Mouse (Mus musculus): Measurements from ENCODE around the gene Zdhhc14. TPM values are rescaled to one million over a fixed set of nuclear protein-coding genes. Genes with fewer than 3 reads are reported as not detected.
"Not testable (repeated sequence)": the region's sequence is repeated elsewhere in the genome, so short reads cannot be mapped to it uniquely, and the experiment has no call there.

The Zdhhc14 gene
- polyA plus RNA-seq, 1 experiment from 2014 or later = 5.0 TPM

DNA sequence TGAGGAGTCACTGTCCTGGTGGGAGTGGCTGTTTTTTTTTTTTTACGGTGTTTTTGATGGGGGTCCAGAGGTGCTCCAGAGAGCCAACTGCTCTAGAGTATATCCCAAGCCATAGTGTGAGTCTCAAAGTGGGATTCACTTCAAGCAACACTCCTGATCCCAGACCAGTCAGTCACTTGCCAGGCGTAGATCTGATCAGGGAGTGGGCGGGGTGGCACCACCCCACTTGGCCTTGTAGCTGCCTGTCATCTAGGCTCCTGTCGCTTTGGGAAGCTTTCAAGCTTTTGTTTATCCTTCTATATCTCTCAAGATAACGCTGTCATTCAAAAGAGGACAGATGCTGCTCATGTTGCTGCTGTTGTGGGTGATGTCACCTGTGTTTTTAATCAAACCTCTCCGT lies 130.4 kb downstream of the Zdhhc14 start:
- Histone ChIP-seq H3K36me3 (ENCODE audit: control insufficient read depth, insufficient read depth, low read length) (no peaks in the 10 kb centered on the region), H3K4me2 (ENCODE audit: low read length) (no peak overlapping the region), H3K27ac (ENCODE audit: low read depth, low read length) (no peak overlapping the region), H3K9ac (ENCODE audit: low read depth, low read length) (no peak overlapping the region), H3K4me3 (ENCODE audit: low read length) (no peak overlapping the region), H3K4me1 (ENCODE audit: control insufficient read depth, insufficient read depth, low read depth, low read length) (peaks cover 4% of the 10 kb centered on the region; the same call in 1 of the 2 replicates), H3K27me3 (replicated peaks; ENCODE audit: control insufficient read depth, insufficient read depth, low read length) (no peaks in the 10 kb centered on the region), H3K9me3 (ENCODE audit: control insufficient read depth, low read length) (no peaks in the 10 kb centered on the region)
- 73% methylated on average over 6 of the region's 6 CpGs for WGBS
- ATAC-seq = no peak

DNA sequence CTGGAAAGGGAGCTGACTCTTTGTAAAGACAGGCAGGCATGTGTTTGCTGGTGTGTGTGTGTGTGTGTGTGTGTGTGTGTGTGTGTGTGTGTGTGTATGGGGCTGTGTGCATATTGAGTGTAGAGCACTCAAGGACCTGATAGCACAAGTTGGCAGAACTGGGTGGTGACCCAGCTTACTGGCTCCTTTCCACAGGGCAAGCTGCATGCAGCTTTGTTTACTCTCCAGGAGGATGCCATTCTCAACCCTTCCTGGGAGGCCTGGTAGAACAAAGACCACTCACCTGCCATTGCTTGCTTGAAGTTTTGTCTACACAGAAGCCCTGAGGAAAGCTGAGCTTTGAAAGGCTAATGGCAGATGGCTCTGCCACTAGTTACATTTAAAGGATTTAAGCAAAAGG lies 130.8 kb downstream of the Zdhhc14 start:
- Histone ChIP-seq H3K4me3 (ENCODE audit: low read length) (no peak overlapping the region), H3K27ac (ENCODE audit: low read depth, low read length) (no peak overlapping the region), H3K9me3 (ENCODE audit: control insufficient read depth, low read length) (no peaks in the 10 kb centered on the region)

DNA sequence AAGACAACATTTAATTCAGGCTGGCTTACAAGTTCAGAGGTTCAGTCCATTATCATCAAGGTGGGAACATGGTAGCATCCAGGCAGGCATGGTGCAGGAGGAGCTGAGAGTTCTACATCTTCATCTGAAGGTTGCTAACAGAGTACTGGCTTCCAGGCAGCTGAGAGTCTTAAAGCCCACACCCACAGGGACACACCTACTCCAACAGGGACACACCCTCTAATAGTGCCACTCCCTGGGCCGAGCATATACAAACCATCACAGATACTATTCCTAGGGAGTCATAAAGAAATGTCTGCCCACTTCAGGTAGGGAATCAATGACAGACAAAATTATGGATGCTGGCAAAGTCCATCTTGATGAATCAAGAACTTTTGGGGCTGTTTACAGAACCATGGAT lies 132.5 kb downstream of the Zdhhc14 start:
- H3K4me1 ChIP-seq (ENCODE audit: control insufficient read depth, insufficient read depth, low read depth, low read length); H3K9ac ChIP-seq (ENCODE audit: low read depth, low read length); H3K36me3 ChIP-seq (ENCODE audit: control insufficient read depth, insufficient read depth, low read length); H3K9me3 ChIP-seq (ENCODE audit: control insufficient read depth, low read length); H3K4me2 ChIP-seq (ENCODE audit: low read length); H3K4me3 ChIP-seq (ENCODE audit: low read length); ATAC-seq; H3K27me3 ChIP-seq (replicated peaks; ENCODE audit: control insufficient read depth, insufficient read depth, low read length); H3K27ac ChIP-seq (ENCODE audit: low read depth, low read length): not testable (repeated sequence)
- WGBS = 65% methylated on average over 1 of the region's 1 CpGs

More for the DNA sequence above, 130.8 kb downstream of the Zdhhc14 start:
- H3K4me1 ChIP-seq (ENCODE audit: control insufficient read depth, insufficient read depth, low read depth, low read length) = no peaks in the 10 kb centered on the region; the same call in 1 of the 2 replicates
- H3K36me3 ChIP-seq (ENCODE audit: control insufficient read depth, insufficient read depth, low read length) = no peaks in the 10 kb centered on the region
- no peak overlapping the region for H3K4me2 ChIP-seq (ENCODE audit: low read length)
- H3K9ac ChIP-seq (ENCODE audit: low read depth, low read length) = no peak overlapping the region
- no peaks in the 10 kb centered on the region for H3K27me3 ChIP-seq (replicated peaks; ENCODE audit: control insufficient read depth, insufficient read depth, low read length)
- ATAC-seq = no peak

DNA sequence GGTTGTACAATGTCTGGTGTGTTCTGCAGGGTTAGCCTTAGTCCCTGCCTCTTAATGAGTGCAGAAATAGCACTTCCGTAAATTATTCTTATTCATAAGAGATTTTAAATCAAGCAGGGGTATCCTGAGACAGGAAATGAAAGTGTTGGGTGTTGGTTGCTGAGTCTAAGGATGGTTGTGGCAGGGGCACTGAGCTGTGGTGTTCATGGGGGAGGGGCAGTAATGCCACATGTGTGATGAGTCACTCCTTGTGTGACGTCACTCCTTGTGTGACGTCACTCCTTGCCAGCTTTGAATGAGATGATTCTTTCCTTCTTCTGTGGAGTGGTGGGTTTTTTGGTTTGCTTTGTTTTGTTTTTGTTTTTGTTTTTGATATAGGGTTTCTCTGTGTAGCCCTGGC lies 134.0 kb downstream of the Zdhhc14 start:
- H3K36me3 ChIP-seq (ENCODE audit: control insufficient read depth, insufficient read depth, low read length) = no peaks in the 10 kb centered on the region
- H3K27me3 ChIP-seq (replicated peaks; ENCODE audit: control insufficient read depth, insufficient read depth, low read length) = no peaks in the 10 kb centered on the region
- H3K27ac ChIP-seq (ENCODE audit: low read depth, low read length) = no peak overlapping the region
- no peaks in the 10 kb centered on the region for H3K4me1 ChIP-seq (ENCODE audit: control insufficient read depth, insufficient read depth, low read depth, low read length)
- WGBS = 87% methylated on average over 3 of the region's 3 CpGs
- no peak overlapping the region for H3K4me3 ChIP-seq (ENCODE audit: low read length)
- no peak for ATAC-seq
- H3K4me2 ChIP-seq (ENCODE audit: low read length) = no peak overlapping the region
- H3K9ac ChIP-seq (ENCODE audit: low read depth, low read length) = no peak overlapping the region
- no peaks in the 10 kb centered on the region for H3K9me3 ChIP-seq (ENCODE audit: control insufficient read depth, low read length)

DNA sequence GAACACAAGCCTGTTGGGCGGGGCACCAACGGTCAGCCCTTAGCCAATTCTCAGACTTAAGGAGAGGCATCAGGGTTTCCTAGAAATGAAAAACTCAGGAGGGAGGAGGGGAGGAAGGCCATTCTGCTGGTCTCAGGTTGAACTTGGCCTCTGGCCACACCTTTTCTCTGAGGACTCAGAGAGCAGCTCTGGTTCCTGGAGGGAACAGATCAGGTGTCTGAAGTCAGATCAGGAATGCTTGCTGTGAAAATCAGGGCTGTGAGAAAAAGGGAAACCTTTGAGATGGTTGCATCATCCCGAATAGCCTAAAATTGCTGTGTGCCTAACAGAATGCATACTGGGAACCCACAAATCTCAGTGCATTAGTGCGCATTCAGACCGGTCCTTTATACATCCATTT lies 135.3 kb downstream of the Zdhhc14 start:
- 94% methylated on average over 5 of the region's 5 CpGs for WGBS
- Histone ChIP-seq H3K4me1 (ENCODE audit: control insufficient read depth, insufficient read depth, low read depth, low read length) (no peaks in the 10 kb centered on the region), H3K4me2 (ENCODE audit: low read length) (no peak overlapping the region), H3K9me3 (ENCODE audit: control insufficient read depth, low read length) (no peaks in the 10 kb centered on the region), H3K4me3 (ENCODE audit: low read length) (no peak overlapping the region), H3K36me3 (ENCODE audit: control insufficient read depth, insufficient read depth, low read length) (no peaks in the 10 kb centered on the region), H3K27ac (ENCODE audit: low read depth, low read length) (no peak overlapping the region), H3K9ac (ENCODE audit: low read depth, low read length) (no peak overlapping the region), H3K27me3 (replicated peaks; ENCODE audit: control insufficient read depth, insufficient read depth, low read length) (no peaks in the 10 kb centered on the region)
- no peak for ATAC-seq

DNA sequence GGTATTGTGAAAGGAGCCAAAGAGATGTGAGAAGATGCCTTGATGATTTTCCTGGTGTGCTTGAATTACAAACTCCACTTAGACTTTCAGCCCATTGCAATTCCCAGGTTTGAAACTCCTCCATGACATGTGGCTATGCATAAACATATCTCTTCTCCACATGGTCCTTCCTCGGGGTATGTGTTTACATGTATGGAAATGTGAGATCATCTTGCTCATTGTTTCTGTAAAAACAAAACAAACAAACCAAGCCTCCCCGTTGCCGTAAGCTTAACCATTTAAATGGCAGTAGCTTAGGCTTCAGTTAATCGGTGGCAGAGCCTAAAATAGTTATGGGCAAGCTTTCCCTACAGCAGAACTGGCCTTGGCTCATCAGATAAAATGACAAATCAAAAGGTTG lies 137.3 kb downstream of the Zdhhc14 start:
- no peaks in the 10 kb centered on the region for H3K27me3 ChIP-seq (replicated peaks; ENCODE audit: control insufficient read depth, insufficient read depth, low read length)
- no peaks in the 10 kb centered on the region for H3K9me3 ChIP-seq (ENCODE audit: control insufficient read depth, low read length)
- no peak overlapping the region for H3K9ac ChIP-seq (ENCODE audit: low read depth, low read length)
- H3K4me3 ChIP-seq (ENCODE audit: low read length) = no peak overlapping the region
- no peaks in the 10 kb centered on the region for H3K36me3 ChIP-seq (ENCODE audit: control insufficient read depth, insufficient read depth, low read length)
- no peaks in the 10 kb centered on the region for H3K4me1 ChIP-seq (ENCODE audit: control insufficient read depth, insufficient read depth, low read depth, low read length)
- H3K27ac ChIP-seq (ENCODE audit: low read depth, low read length) = no peak overlapping the region
- H3K4me2 ChIP-seq (ENCODE audit: low read length) = no peak overlapping the region
- WGBS = 80% methylated on average over 4 of the region's 4 CpGs
- no peak for ATAC-seq

DNA sequence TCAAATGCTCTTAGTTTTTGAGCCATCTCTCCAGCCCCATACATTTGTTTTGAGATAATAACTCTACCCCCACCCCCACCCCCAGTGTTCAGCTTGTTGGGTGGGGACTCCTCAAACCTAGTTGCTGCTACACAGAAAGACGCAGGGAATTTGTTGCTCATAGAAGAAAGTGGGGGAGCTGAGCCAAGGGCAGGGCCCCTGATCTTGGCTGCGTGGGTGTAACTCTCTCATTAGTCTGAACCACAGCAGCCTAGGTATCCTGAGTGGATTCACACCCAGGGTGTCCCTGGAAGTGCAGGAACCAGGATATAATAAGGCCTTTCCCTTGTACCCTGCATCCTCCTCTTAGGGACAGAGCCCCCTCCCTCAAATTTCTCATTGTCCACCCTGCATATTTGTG lies 142.9 kb downstream of the Zdhhc14 start:
- no peak for ATAC-seq
- H3K27ac ChIP-seq (ENCODE audit: low read depth, low read length) = no peak overlapping the region
- H3K9me3 ChIP-seq (ENCODE audit: control insufficient read depth, low read length) = no peaks in the 10 kb centered on the region
- H3K36me3 ChIP-seq (ENCODE audit: control insufficient read depth, insufficient read depth, low read length) = no peaks in the 10 kb centered on the region
- no peak overlapping the region for H3K4me2 ChIP-seq (ENCODE audit: low read length)
- H3K4me1 ChIP-seq (ENCODE audit: control insufficient read depth, insufficient read depth, low read depth, low read length) = no peaks in the 10 kb centered on the region
- no peak overlapping the region for H3K9ac ChIP-seq (ENCODE audit: low read depth, low read length)
- WGBS = 80% methylated on average over 2 of the region's 2 CpGs
- H3K27me3 ChIP-seq (replicated peaks; ENCODE audit: control insufficient read depth, insufficient read depth, low read length) = no peaks in the 10 kb centered on the region
- no peak overlapping the region for H3K4me3 ChIP-seq (ENCODE audit: low read length)

DNA sequence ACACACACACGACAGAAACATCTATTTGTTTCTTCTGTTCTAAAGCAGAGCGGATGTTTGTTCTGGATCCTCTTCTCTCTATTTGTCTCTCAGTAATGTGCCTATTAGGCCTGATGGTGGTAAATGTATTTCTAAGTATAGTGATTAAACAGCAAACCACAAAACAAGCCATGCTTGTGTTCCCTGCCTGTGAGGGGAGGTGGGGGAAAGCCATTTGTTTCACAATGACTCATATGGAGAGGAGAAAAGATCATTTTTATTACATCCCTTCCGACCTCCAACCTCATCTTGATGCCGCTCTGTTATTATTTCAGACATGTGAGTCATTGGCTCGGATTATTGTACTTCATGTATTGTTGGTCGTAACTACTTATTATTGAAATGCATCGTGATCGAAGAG lies 149.1 kb downstream of the Zdhhc14 start:
- H3K4me1 ChIP-seq (ENCODE audit: control insufficient read depth, insufficient read depth, low read depth, low read length) = no peaks in the 10 kb centered on the region; the same call in 1 of the 2 replicates
- no peaks in the 10 kb centered on the region for H3K27me3 ChIP-seq (replicated peaks; ENCODE audit: control insufficient read depth, insufficient read depth, low read length)
- H3K27ac ChIP-seq (ENCODE audit: low read depth, low read length) = no peak overlapping the region
- WGBS = 89% methylated on average over 8 of the region's 8 CpGs
- no peaks in the 10 kb centered on the region for H3K36me3 ChIP-seq (ENCODE audit: control insufficient read depth, insufficient read depth, low read length)
- no peak overlapping the region for H3K9ac ChIP-seq (ENCODE audit: low read depth, low read length)
- ATAC-seq = no peak
- H3K4me2 ChIP-seq (ENCODE audit: low read length) = no peak overlapping the region
- H3K9me3 ChIP-seq (ENCODE audit: control insufficient read depth, low read length) = no peaks in the 10 kb centered on the region
- no peak overlapping the region for H3K4me3 ChIP-seq (ENCODE audit: low read length)

DNA sequence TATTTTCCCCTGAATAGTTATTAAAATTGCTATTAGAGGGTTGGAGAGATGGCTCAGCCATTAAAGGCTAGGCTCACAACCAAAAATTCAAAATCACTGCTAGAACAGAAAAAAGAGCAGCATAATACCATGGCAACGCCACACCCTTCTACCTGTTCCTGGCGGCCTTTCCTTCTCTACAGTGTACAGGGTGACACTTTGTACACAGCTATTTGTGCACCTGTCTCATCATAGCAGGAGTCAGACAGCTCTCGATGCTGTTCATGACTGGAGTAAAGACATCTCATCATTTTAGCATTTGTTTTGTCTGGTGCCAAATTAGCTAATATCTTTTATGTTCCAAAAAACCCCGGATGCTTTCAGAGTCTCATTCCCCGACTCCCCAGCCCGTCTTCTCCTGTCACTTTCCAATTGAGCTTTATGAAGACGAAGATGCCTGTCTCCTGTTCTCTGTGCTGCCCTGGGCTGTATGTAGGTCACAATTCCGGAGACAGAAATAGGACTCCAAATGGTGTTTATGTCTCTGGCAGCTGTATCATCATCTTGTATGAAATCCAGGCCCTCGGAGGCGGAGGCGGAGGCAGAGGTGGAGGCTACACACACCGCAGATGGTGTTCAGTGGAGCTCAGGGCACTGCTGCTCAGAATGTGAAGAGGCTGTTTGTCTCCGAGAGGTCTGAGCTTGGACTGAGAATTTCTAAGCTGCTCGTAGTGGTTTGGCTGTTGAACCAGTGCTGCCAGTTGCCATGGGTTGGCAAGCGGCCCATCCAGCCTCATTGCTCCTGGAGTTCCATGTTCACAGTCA lies 150.8 kb downstream of the Zdhhc14 start:
- H3K27me3 ChIP-seq (replicated peaks; ENCODE audit: control insufficient read depth, insufficient read depth, low read length) = no peaks in the 10 kb centered on the region
- ATAC-seq = peak; percentile 75
- 63% methylated on average over 15 of the region's 15 CpGs for WGBS
- no peaks in the 10 kb centered on the region; the same call in 1 of the 2 replicates for H3K4me1 ChIP-seq (ENCODE audit: control insufficient read depth, insufficient read depth, low read depth, low read length)
- H3K27ac ChIP-seq (ENCODE audit: low read depth, low read length) = peak overlapping the region; percentile 36; the same call in 1 of the 2 replicates
- no peak overlapping the region for H3K4me2 ChIP-seq (ENCODE audit: low read length)
- H3K4me3 ChIP-seq (ENCODE audit: low read length) = no peak overlapping the region
- no peak overlapping the region for H3K9ac ChIP-seq (ENCODE audit: low read depth, low read length)
- no peaks in the 10 kb centered on the region for H3K36me3 ChIP-seq (ENCODE audit: control insufficient read depth, insufficient read depth, low read length)
- H3K9me3 ChIP-seq (ENCODE audit: control insufficient read depth, low read length) = no peaks in the 10 kb centered on the region

Data from hindbrain, embryonic 16.5 days (tissue).